ENCODE assay signal across 8 mouse cellular contexts in genomic region chr7:44525126-44525832, GRCm38 (mm10). TPM values are rescaled to one million over a fixed set of nuclear protein-coding genes. Genes with fewer than 3 reads are reported as not detected.
A peak's percentile ranks its signal among the peaks of the same experiment; 100 is the strongest.
DNase-seq lines count a peak whose midpoint lies in the region; ATAC-seq lines count a peak whose summit lies in the region.

No protein-coding gene starts in this region.

- WGBS in midbrain, embryonic 10.5 days: 21% methylated on average over 22 of the region's 22 CpGs
- 13% methylated on average over 22 of the region's 22 CpGs for WGBS in midbrain, embryonic 11.5 days
- 18% methylated on average over 22 of the region's 22 CpGs for WGBS in intestine, embryonic 14.5 days
- 18% methylated on average over 22 of the region's 22 CpGs for WGBS in limb, embryonic 11.5 days

- peaks cover 98% of the 10 kb centered on the region for H3K27me3 ChIP-seq in midbrain, embryonic 10.5 days (ENCODE audit: low read depth, poor library complexity, severe bottlenecking)
- peaks cover 26% of the 10 kb centered on the region for H3K27me3 ChIP-seq in midbrain, embryonic 11.5 days (ENCODE audit: control insufficient read depth, insufficient read depth, low read length)
- peaks cover 57% of the 10 kb centered on the region for H3K27me3 ChIP-seq in intestine, embryonic 14.5 days (replicated peaks; ENCODE audit: control insufficient read depth, insufficient read depth, low read length)
- peaks cover 56% of the 10 kb centered on the region for H3K27me3 ChIP-seq in limb, embryonic 11.5 days (ENCODE audit: control insufficient read depth, insufficient read depth, low read length)

- ATAC-seq in midbrain, embryonic 11.5 days (ENCODE audit: low FRiP score): no peak
- no peak for ATAC-seq in intestine, embryonic 14.5 days (replicated peaks; ENCODE audit: low FRiP score, low TSS enrichment, low read depth)
- ATAC-seq in limb, embryonic 11.5 days (ENCODE audit: insufficient number of reproducible peaks, low FRiP score, low TSS enrichment, low read depth): no peak

- no peak overlapping the region for H3K4me2 ChIP-seq in midbrain, embryonic 11.5 days
- peak overlapping the region; percentile 25; the same call in 1 of the 2 replicates for H3K4me2 ChIP-seq in intestine, embryonic 14.5 days (ENCODE audit: low read length)
- no peak overlapping the region for H3K4me2 ChIP-seq in limb, embryonic 11.5 days (ENCODE audit: low read depth, severe bottlenecking)

- no peaks in the 10 kb centered on the region for H3K36me3 ChIP-seq in midbrain, embryonic 10.5 days
- H3K36me3 ChIP-seq in midbrain, embryonic 11.5 days (ENCODE audit: control insufficient read depth, insufficient read depth, low read length): no peaks in the 10 kb centered on the region
- H3K36me3 ChIP-seq in intestine, embryonic 14.5 days (ENCODE audit: control insufficient read depth, insufficient read depth, low read length): no peaks in the 10 kb centered on the region
- H3K36me3 ChIP-seq in limb, embryonic 11.5 days (ENCODE audit: control insufficient read depth, insufficient read depth, low read length): no peaks in the 10 kb centered on the region

- no peaks in the 10 kb centered on the region for H3K9me3 ChIP-seq in midbrain, embryonic 10.5 days (replicated peaks)
- no peaks in the 10 kb centered on the region for H3K9me3 ChIP-seq in midbrain, embryonic 11.5 days (ENCODE audit: control insufficient read depth, low read length)
- H3K9me3 ChIP-seq in intestine, embryonic 14.5 days (ENCODE audit: control insufficient read depth, low read length): no peaks in the 10 kb centered on the region
- no peaks in the 10 kb centered on the region for H3K9me3 ChIP-seq in limb, embryonic 11.5 days (ENCODE audit: control insufficient read depth, low read length)

- no peak for DNase-seq in midbrain, embryonic 10.5 days (ENCODE audit: low spot score)
- DNase-seq in midbrain, embryonic 11.5 days (ENCODE audit: low spot score, missing footprints): no peak
- DNase-seq in gastrocnemius, postnatal 25 days: peak; percentile 94
- no peak for DNase-seq in intestine, embryonic 14.5 days (ENCODE audit: low spot score)
- DNase-seq in limb, embryonic 11.5 days (ENCODE audit: low spot score): no peak
- peak; percentile 66 to 75 for DNase-seq in right cerebral cortex, postnatal 10 days (ENCODE audit: low spot score in 2 of 2)
- no peak for DNase-seq in natural killer cell, adult 2 months (ENCODE audit: low spot score in 2 of 2)

- peak overlapping the region; percentile 49 for H3K27ac ChIP-seq in midbrain, embryonic 10.5 days (replicated peaks)
- no peak overlapping the region for H3K27ac ChIP-seq in midbrain, embryonic 11.5 days (ENCODE audit: low read depth, low read length)
- H3K27ac ChIP-seq in brown adipose tissue, adult 24 weeks (replicated peaks; ENCODE audit: low read depth, low read length): no peak overlapping the region
- no peak overlapping the region for H3K27ac ChIP-seq in intestine, embryonic 14.5 days (ENCODE audit: low read depth)
- no peak overlapping the region for H3K27ac ChIP-seq in limb, embryonic 11.5 days (replicated peaks; ENCODE audit: low read depth, low read length)

- H3K9ac ChIP-seq in midbrain, embryonic 11.5 days (ENCODE audit: low read length): no peak overlapping the region
- no peak overlapping the region for H3K9ac ChIP-seq in intestine, embryonic 14.5 days (ENCODE audit: low read length)
- peak overlapping the region; percentile 28; the same call in 1 of the 2 replicates for H3K9ac ChIP-seq in limb, embryonic 11.5 days (ENCODE audit: low read length)

- H3K4me3 ChIP-seq in midbrain, embryonic 10.5 days: peak overlapping the region; percentile 9; the same call in 1 of the 2 replicates
- H3K4me3 ChIP-seq in midbrain, embryonic 11.5 days (ENCODE audit: low read depth, low read length): no peak overlapping the region
- H3K4me3 ChIP-seq in brown adipose tissue, adult 24 weeks (ENCODE audit: insufficient read depth, low read depth, low read length): 0 out of 2 replicates have a peak overlapping the region, but pooled peaks have one; percentile 4
- no peak overlapping the region for H3K4me3 ChIP-seq in intestine, embryonic 14.5 days (ENCODE audit: low read depth, low read length)
- 0 out of 2 replicates have a peak overlapping the region, but pooled peaks have one; percentile 5 for H3K4me3 ChIP-seq in limb, embryonic 11.5 days (ENCODE audit: low read depth, low read length)

- H3K4me1 ChIP-seq in midbrain, embryonic 10.5 days: peaks cover 35% of the 10 kb centered on the region
- H3K4me1 ChIP-seq in midbrain, embryonic 11.5 days (ENCODE audit: control insufficient read depth, insufficient read depth, low read length): peaks cover 8% of the 10 kb centered on the region
- peaks cover 4% of the 10 kb centered on the region; the same call in 1 of the 2 replicates for H3K4me1 ChIP-seq in brown adipose tissue, adult 24 weeks (ENCODE audit: control insufficient read depth, insufficient read depth, insufficient read length, low read length)
- H3K4me1 ChIP-seq in intestine, embryonic 14.5 days (replicated peaks; ENCODE audit: control insufficient read depth, insufficient read depth, low read length): 0 out of 2 replicates have a peak, but pooled peaks cover 3% of the 10 kb centered on the region
- no peaks in the 10 kb centered on the region for H3K4me1 ChIP-seq in limb, embryonic 11.5 days (ENCODE audit: control insufficient read depth, insufficient read depth, low read length)

RNA-seq across cellular contexts. Expression of gene Mybpc2, which starts 0.8 kb away (rescaled TPM):
- polyA plus RNA-seq in midbrain, embryonic 10.5 days (2016; fragmentation: Nextera tagmentation; extraction: Ambion mirVana): 0.05 and 0.20 TPM in 2 replicates
- 0.07 TPM in 1 of 2 replicates, not detected in the other for polyA plus RNA-seq in midbrain, embryonic 11.5 days (2014; fragmentation: Nextera tagmentation; extraction: Ambion mirVana)
- polyA plus RNA-seq in brown adipose tissue, adult 24 weeks (2012; ENCODE audit: insufficient read depth, insufficient read length, missing spikeins): 10.9 and 25.7 TPM in 2 replicates
- total RNA-seq in gastrocnemius, postnatal 25 days (2021): 1,000 to 10,000 TPM; 3,676 to 4,447 TPM
- 0.28 and 0.32 TPM in 2 replicates for polyA plus RNA-seq in intestine, embryonic 14.5 days (2014; fragmentation: Nextera tagmentation; extraction: Ambion mirVana)
- polyA plus RNA-seq in limb, embryonic 11.5 days (2014; fragmentation: Nextera tagmentation; extraction: Ambion mirVana): 0.09 and 0.20 TPM in 2 replicates

RNA-seq across cellular contexts. Expression of gene Spib, which starts 6.6 kb away (rescaled TPM):
- not detected in 2 replicates for polyA plus RNA-seq in midbrain, embryonic 10.5 days (2016; fragmentation: Nextera tagmentation; extraction: Ambion mirVana)
- polyA plus RNA-seq in midbrain, embryonic 11.5 days (2014; fragmentation: Nextera tagmentation; extraction: Ambion mirVana): 0.07 TPM in 1 of 2 replicates, not detected in the other
- not detected in 2 replicates for polyA plus RNA-seq in brown adipose tissue, adult 24 weeks (2012; ENCODE audit: insufficient read depth, insufficient read length, missing spikeins)
- under 1 TPM in 1 of 2 experiments, not detected in 1; 0.24 TPM for total RNA-seq in gastrocnemius, postnatal 25 days (2021)
- polyA plus RNA-seq in intestine, embryonic 14.5 days (2014; fragmentation: Nextera tagmentation; extraction: Ambion mirVana): 0.12 and 0.20 TPM in 2 replicates
- 0.07 and 0.11 TPM in 2 replicates for polyA plus RNA-seq in limb, embryonic 11.5 days (2014; fragmentation: Nextera tagmentation; extraction: Ambion mirVana)

RNA-seq across cellular contexts. Expression of gene Pold1, which starts 23.4 kb away (rescaled TPM):
- polyA plus RNA-seq in midbrain, embryonic 10.5 days (2016; fragmentation: Nextera tagmentation; extraction: Ambion mirVana): 168 and 179 TPM in 2 replicates
- polyA plus RNA-seq in midbrain, embryonic 11.5 days (2014; fragmentation: Nextera tagmentation; extraction: Ambion mirVana): 51.8 and 58.5 TPM in 2 replicates
- polyA plus RNA-seq in brown adipose tissue, adult 24 weeks (2012; ENCODE audit: insufficient read depth, insufficient read length, missing spikeins): 2.6 and 3.9 TPM in 2 replicates
- total RNA-seq in gastrocnemius, postnatal 25 days (2021): 1 to 10 TPM; 4.7 to 5.2 TPM
- polyA plus RNA-seq in intestine, embryonic 14.5 days (2014; fragmentation: Nextera tagmentation; extraction: Ambion mirVana): 74.7 and 75.2 TPM in 2 replicates
- 82.5 and 84.3 TPM in 2 replicates for polyA plus RNA-seq in limb, embryonic 11.5 days (2014; fragmentation: Nextera tagmentation; extraction: Ambion mirVana)

RNA-seq across cellular contexts. Expression of gene Nr1h2, which starts 28.5 kb away (rescaled TPM):
- polyA plus RNA-seq in midbrain, embryonic 10.5 days (2016; fragmentation: Nextera tagmentation; extraction: Ambion mirVana): 82.8 and 84.2 TPM in 2 replicates
- 63.8 and 69.6 TPM in 2 replicates for polyA plus RNA-seq in midbrain, embryonic 11.5 days (2014; fragmentation: Nextera tagmentation; extraction: Ambion mirVana)
- 49.1 and 54.3 TPM in 2 replicates for polyA plus RNA-seq in brown adipose tissue, adult 24 weeks (2012; ENCODE audit: insufficient read depth, insufficient read length, missing spikeins)
- total RNA-seq in gastrocnemius, postnatal 25 days (2021): 10 to 100 TPM; 27.0 to 29.3 TPM
- 69.4 and 70.6 TPM in 2 replicates for polyA plus RNA-seq in intestine, embryonic 14.5 days (2014; fragmentation: Nextera tagmentation; extraction: Ambion mirVana)
- polyA plus RNA-seq in limb, embryonic 11.5 days (2014; fragmentation: Nextera tagmentation; extraction: Ambion mirVana): 70.2 and 72.1 TPM in 2 replicates

RNA-seq across cellular contexts. Expression of gene Fam71e1, which starts 28.9 kb away (rescaled TPM):
- polyA plus RNA-seq in midbrain, embryonic 10.5 days (2016; fragmentation: Nextera tagmentation; extraction: Ambion mirVana): 20.5 and 27.6 TPM in 2 replicates
- polyA plus RNA-seq in midbrain, embryonic 11.5 days (2014; fragmentation: Nextera tagmentation; extraction: Ambion mirVana): 14.7 and 17.1 TPM in 2 replicates
- polyA plus RNA-seq in brown adipose tissue, adult 24 weeks (2012; ENCODE audit: insufficient read depth, insufficient read length, missing spikeins): 3.2 and 3.6 TPM in 2 replicates
- total RNA-seq in gastrocnemius, postnatal 25 days (2021): 1 to 10 TPM; 2.5 to 2.9 TPM
- 10.2 and 11.5 TPM in 2 replicates for polyA plus RNA-seq in intestine, embryonic 14.5 days (2014; fragmentation: Nextera tagmentation; extraction: Ambion mirVana)
- polyA plus RNA-seq in limb, embryonic 11.5 days (2014; fragmentation: Nextera tagmentation; extraction: Ambion mirVana): 13.2 and 15.0 TPM in 2 replicates

Comparison
In these comparisons a context has a peak if more than half of its experiments do, and no peak if none do; other contexts are left out.
1. H3K4me3 ChIP-seq: peak in midbrain, embryonic 10.5 days (single experiment), brown adipose tissue, adult 24 weeks (single experiment) and limb, embryonic 11.5 days (single experiment); none in midbrain, embryonic 11.5 days (single experiment) and intestine, embryonic 14.5 days (single experiment).
2. DNase-seq: peak in gastrocnemius, postnatal 25 days (single experiment) and right cerebral cortex, postnatal 10 days (2 of 2); none in midbrain, embryonic 10.5 days (single experiment), midbrain, embryonic 11.5 days (single experiment), intestine, embryonic 14.5 days (single experiment), limb, embryonic 11.5 days (single experiment) and natural killer cell, adult 2 months (0 of 2).
3. RNA of gene Pold1, which starts 23.4 kb away (polyA plus RNA-seq): 168 to 179 TPM in midbrain, embryonic 10.5 days, 82.5 to 84.3 TPM in limb, embryonic 11.5 days, 74.7 to 75.2 TPM in intestine, embryonic 14.5 days and 51.8 to 58.5 TPM in midbrain, embryonic 11.5 days; 2.6 to 3.9 TPM in brown adipose tissue, adult 24 weeks; every median in the first group is over 10 times any median in the second.